Mouse (Mus musculus) embryo, embryonic 11 days (tissue): ENCODE data around the gene Olfr1058.
"Not testable (repeated sequence)": the region's sequence is repeated elsewhere in the genome, so short reads cannot be mapped to it uniquely, and the experiment has no call there.

ENCODE experiments used
- DNase-seq: peaks from one replicate; pipeline ENCODE4 v3.0.0-alpha.2; 2015

Gene Olfr1058

GRCm38 (mm10) chr2:86388461-86388860 lies at the start of gene Olfr1058:
Gene Olfr1058, minus strand, starts transcription at chr2:86388561.
- not testable (repeated sequence) for DNase-seq

GRCm38 (mm10) chr2:86428511-86428910 lies 40.1 kb upstream of the Olfr1058 start:
- not testable (repeated sequence) for DNase-seq

GRCm38 (mm10) chr2:86426649-86427048 lies 38.3 kb upstream of the Olfr1058 start, which contains the start of gene Olfr1062:
Gene Olfr1062, minus strand, starts transcription at chr2:86426749.
- DNase-seq = not testable (repeated sequence)

GRCm38 (mm10) chr2:86413950-86414349 lies 25.6 kb upstream of the Olfr1058 start, which contains the start of gene Olfr1061:
Gene Olfr1061, minus strand, starts transcription at chr2:86414050.
- DNase-seq = no peak

- DNase-seq = no peak
Measured at GRCm38 (mm10) chr2:86395114-86395513, 6.8 kb upstream of the Olfr1058 start.

GRCm38 (mm10) chr2:86378293-86378692 lies 10.1 kb downstream of the Olfr1058 start, which contains the start of gene Olfr1057:
Gene Olfr1057, minus strand, starts transcription at chr2:86378393.
- DNase-seq = no peak

- DNase-seq = not testable (repeated sequence)
Measured at GRCm38 (mm10) chr2:86366342-86366741, 22.0 kb downstream of the Olfr1058 start.

GRCm38 (mm10) chr2:86362369-86362768 lies 26.0 kb downstream of the Olfr1058 start, which contains the start of gene Olfr1056:
Gene Olfr1056, minus strand, starts transcription at chr2:86362469.
- DNase-seq = no peak

- not testable (repeated sequence) for DNase-seq
Measured at GRCm38 (mm10) chr2:86351751-86352150, 36.6 kb downstream of the Olfr1058 start.

- DNase-seq = no peak
Measured at GRCm38 (mm10) chr2:86350184-86350583, 38.2 kb downstream of the Olfr1058 start, which contains the start of gene Olfr1055. Gene Olfr1055, minus strand, starts transcription at chr2:86350284.

GRCm38 (mm10) chr2:86335333-86335732 lies 53.0 kb downstream of the Olfr1058 start, which contains the start of gene Olfr1054:
Gene Olfr1054, minus strand, starts transcription at chr2:86335433.
- no peak for DNase-seq
